Mouse (Mus musculus): ENCODE measurements around the gene Itsn1.

Gene Itsn1

DNA sequence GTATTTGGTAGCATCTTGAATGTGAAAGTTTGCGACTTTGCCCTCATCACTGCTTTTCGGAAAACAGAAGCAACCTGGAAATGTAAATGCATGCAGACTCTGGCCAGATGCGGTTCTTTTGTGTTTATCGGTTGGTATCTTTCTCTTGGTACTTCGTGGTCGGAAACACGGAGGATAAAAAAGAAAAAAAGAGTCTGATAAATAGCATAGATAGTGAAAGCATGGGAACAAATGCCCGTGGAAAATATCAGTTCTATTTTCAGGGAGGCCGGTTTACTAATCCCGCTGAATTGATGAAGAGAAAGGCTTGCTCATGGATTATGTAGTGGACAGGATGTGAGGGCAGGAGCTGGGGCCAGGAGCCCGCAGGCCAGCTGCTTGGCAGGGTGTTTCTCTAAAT, 1.4 kb downstream of the Itsn1 start:
- DNase-seq (ENCODE audit: low spot score) = no peak

DNA sequence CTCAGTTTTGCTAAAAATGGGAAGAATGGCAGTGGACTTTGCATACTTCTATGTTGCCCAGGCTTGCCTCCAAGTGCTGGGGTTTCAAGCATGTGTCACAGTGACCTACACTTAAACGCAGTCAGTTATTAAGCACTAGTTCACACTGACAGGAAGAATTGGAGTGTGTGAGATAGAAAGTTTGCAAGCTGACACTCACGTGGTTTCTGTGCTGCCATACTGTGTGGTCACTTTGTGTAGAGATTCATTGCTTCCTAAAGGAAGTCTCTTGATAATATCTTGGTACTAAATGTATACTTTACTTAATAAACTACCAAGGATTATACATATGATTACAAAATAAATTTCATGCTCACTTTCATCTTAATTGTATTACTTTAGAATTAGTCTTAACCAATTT, 3.7 kb downstream of the Itsn1 start:
- DNase-seq (ENCODE audit: low spot score) = no peak

DNA sequence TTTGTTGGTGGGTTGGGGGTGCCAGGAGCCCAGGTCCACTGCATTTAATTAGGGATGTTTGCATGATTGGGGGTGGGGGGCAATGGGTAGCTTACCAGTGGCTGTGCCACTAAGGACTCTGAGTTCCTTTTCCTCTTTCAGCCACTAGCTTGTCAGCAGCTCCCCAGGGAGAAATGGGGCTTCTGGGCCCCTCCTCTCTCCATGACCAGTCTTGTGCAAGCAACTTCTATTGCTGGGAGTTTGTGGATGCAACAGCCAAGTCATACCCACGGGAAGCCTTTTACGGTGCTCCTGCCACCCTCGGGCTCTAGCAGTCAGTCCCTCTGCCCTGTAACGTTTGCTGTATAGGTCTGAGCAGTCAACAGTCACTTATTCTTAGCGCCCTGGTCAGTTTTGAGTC, 5.7 kb downstream of the Itsn1 start:
- no peak for DNase-seq (ENCODE audit: low spot score)

DNA sequence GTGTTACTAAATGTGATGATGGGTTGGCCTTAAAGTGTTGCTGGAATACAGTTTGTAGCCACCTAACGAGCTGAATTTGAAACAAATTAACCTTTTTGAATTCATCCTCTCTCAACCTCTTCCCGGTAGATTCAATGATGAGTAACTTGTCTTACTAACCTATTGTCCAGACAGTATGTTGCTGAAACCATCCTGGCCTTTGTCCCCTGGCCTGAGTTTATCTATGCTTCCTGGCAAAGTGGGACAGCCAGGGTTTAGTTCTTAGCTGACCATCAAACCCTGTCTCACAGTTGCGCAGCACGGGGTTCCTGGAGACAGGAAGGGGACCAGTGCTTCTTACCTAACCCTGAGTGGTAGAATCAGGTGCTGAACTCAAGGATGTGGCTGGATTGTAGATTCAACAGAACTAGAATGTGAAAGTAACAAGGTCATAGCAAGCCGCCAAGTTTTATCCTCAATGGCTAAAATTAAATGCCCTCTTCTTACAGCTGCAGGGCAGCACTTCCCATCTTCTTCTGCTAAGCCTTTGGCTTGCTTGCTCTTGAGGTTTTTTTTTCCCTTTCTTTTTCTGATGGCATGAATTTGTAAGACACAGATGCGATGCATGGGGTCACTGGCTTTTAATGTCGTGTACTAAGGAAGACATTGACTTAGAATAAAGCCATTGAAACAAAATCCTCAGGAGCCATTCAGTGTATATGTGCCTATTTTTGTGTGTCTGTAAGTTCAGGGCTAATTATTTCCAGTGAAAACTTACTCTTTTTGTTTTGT, 7.2 kb downstream of the Itsn1 start:
- DNase-seq (ENCODE audit: low spot score) = no peak

DNA sequence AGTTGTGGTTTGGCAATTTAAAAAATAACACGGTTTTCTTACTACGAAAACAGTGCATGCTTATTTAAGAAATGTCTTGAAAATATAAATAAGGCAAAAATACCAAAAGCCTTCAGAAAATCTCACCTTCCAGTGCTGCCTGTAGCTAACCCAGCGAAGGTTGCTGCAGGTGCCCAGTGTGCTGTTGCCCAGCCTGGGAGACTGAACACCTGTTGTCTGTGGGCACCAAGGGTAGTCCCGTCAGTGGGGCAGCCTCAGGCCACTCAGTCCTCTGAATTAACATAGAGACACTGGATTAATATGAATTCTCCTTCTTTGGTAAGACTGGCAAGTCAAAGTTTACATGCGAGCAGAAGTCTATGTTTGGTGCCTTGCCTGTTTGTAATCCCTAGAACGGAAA, 9.4 kb downstream of the Itsn1 start:
- no peak for DNase-seq (ENCODE audit: low spot score)

DNA sequence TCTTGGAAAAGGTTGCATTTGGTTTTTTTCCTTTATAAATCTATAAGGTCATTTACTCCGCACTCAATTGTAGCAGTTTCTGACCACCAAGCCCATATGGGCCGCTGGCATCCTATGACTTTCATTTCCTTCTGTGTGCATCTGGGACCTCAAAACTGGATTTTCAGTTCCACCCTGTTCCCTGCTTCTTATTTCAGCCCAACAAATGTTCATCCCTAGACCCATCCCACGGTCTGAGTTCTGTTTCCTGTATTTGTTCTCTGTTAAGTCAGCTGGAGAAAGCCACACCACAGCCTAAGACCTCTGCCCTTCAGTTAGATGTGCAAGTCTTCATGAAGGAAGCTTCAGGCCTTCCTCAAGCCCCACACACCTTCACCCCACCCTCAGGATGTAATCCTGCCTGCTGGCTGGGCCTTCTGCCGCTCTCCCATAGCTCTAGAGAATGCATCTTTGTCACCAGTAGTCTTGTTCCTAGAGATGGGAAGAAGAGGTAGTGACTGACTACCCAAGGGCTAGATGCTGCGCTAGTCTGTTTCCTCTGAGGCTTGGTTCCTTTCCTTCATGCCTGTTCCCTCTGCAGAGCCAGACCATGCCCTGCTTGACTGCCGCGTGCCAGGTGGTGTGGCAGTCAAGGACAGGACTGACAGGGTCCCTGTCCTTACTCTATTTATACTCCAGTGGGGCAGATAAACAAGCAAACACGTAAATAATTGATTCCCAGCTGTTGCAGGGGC, 11.3 kb downstream of the Itsn1 start:
- no peak for DNase-seq (ENCODE audit: low spot score)

GRCm38 (mm10) chr16:91740918-91741255, 11.8 kb downstream of the Itsn1 start:
- DNase-seq (ENCODE audit: low spot score) = no peak

DNA sequence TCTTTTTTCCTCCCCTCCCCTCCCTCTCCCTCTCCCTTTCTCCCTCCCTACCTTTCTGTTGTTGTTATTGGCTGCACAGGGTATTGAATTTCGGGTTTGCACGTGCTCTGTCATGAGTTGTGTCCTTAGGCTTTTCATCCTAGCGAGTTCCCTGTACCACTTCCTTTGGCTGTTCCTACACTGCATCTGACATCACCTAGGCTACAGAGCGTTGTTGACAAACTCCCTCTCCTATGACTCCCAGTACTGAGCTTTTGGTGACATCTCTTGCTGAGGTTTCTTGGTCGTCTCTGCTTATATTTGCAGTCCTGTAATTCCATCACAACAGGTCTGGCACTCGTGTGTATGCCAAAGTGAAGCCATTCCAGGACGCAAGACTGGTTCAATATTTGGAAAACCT, 14.0 kb downstream of the Itsn1 start:
- no peak for DNase-seq (ENCODE audit: low spot score)

- DNase-seq (ENCODE audit: low spot score) = no peak
These were observed 17.2 kb downstream of the Itsn1 start for GRCm38 (mm10) chr16:91746101-91746950.

DNA sequence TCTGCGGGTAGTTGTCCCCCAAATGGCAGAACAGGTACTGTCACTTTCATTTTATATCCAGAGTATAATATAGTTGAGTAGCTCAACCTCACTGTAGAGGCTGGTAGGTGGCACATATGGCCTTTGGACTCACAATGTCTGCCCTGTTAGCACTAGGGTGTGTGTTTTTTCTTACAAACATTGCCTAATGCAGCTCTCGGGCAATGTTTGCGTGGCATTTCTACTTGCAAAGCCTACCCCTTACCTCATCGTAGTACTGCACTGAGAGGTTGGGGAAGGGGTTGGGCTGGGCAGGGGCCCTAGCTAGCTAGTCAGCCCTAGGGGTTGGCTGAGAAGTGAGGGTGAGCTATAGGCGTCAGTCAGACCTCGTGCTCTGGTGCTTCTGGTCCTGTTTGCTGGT, 18.5 kb downstream of the Itsn1 start:
- no peak for DNase-seq (ENCODE audit: low spot score)

- no peak for DNase-seq (ENCODE audit: low spot score)
These were observed 22.7 kb downstream of the Itsn1 start for GRCm38 (mm10) chr16:91751644-91752385.

DNA sequence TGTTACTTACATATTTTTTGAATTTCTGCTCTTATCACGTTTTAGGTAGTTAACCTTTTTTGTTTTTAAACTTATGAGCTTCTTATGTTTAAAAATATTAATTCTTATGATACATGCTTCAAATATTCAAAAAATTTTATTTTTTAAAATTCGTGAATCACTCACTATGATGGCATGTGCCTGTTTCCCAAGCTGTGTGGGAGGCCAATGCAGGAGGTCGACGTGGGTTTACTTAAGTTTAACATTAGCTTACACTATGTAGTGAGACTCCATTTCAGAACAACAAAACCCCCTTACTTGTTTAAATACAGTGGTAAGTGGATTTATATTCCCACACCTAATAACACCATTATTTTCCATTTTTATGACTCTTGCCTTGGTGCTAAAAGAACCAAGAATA, 24.5 kb downstream of the Itsn1 start:
- no peak for DNase-seq (ENCODE audit: low spot score)

DNA sequence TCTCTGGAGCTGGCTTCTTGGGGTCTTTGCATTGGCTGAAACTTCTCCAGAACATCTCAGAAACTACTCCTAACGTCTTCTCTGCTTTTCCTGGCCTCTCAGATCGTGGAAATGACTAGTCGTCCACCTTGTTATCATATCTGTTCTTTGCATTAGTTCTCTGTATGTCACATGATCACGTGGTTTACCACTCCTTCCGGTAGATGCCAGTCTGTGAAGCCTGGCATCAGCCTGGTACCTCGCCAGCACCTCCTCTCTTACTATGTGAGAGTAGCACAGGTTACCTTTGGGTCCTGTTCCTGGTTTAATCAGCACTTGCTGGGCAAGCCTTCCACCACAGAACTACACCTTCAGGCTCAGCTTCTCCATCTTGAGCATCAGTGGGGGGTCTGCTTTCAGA, 25.9 kb downstream of the Itsn1 start:
- no peak for DNase-seq (ENCODE audit: low spot score)

DNA sequence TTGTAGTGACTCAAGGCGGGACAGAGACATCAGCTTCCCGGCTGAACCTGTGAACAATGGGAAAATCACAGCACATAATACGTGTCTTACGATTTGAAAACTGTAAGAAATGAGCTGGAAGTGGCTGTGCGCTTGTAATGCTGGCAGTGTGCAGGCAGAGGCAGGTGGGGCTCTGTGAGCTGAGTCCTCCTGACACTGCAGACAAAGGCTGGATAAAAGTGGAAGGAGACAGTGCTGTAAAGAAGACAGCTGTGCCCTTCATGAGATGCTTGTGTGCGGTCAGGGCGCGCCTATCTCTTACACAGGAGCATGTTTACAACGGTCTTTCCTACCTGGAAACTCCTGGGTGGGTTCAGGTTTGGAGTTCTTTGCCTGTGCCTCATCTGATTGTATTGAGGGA, 32.1 kb downstream of the Itsn1 start:
- DNase-seq (ENCODE audit: low spot score) = no peak

- DNase-seq (ENCODE audit: low spot score) = no peak
These were observed 32.7 kb downstream of the Itsn1 start for GRCm38 (mm10) chr16:91761761-91762160.

DNA sequence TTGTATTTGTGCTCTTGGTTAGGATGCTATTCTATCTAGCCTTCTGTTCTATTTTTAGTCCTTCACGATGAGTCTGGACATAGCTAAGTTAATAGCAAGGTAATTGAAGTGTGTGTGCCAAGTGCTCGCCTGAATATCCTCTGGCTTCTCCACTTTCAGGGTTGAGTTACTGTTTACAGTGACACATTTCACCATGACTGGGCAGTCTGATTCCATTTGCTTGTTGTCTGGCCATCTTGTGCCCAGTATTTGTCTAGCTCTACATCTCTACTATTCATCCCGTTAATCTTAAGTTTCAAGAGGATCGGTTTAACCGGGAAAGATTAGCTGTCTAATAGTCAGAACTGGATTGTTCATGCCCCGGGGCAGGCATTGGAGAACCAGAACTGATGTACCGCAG, 33.4 kb downstream of the Itsn1 start:
- no peak for DNase-seq (ENCODE audit: low spot score)

- DNase-seq (ENCODE audit: low spot score) = no peak
These were observed 34.9 kb downstream of the Itsn1 start for GRCm38 (mm10) chr16:91763975-91764374.

GRCm38 (mm10) chr16:91764414-91764813, 35.3 kb downstream of the Itsn1 start:
- no peak for DNase-seq (ENCODE audit: low spot score)

DNA sequence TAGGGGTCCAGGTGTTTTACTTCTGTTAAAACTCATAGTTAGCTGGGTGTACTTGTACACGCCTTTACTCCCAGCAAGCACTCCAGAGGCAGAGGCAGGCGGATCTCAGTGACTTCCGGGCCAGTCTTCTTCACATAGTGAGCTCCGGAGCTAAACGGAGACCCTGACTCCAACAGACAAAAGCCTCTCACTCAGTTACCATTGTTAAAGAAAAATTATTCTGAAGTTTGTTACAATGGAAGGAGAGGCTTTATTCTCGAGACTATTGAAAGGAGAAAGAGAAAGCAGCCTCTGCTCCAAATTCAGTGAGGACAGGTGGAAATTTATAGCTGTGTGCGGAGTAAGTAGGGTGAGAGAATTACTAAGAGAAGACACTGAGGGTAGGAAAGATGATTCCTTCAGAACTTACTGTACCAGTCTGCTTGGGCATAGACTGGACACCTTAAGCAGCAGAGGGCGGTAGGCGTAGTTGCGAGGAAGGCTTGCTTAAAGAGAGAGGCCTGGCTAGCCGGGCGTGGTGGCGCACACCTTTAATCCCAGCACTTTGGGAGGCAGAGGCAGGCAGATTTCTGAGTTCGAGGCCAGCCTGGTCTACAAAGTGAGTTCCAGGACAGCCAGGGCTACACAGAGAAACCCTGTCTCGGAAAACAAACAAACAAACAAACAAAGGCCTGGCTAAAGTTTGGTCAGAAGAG, 36.2 kb downstream of the Itsn1 start:
- no peak for DNase-seq (ENCODE audit: low spot score)

DNA sequence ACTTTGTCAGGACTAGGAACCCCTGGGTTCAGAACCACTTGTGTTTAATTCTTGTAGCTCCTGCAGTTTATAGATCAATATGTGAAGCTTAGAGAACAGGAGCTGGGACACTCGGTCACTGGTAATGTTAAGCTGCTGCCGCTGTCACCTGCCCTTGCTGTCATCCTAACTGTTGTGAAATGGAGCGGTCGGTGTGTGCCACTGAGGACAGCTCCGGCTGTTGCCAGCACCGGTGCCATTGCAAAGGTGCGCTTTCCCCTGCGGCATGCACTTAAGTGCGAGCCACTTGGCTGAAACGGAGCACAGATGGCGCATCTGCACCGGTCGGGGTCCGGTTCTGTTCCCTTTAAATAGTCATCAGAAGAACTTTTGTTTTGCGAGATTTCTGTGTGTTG, 36.7 kb downstream of the Itsn1 start:
- DNase-seq (ENCODE audit: low spot score) = no peak

- no peak for DNase-seq (ENCODE audit: low spot score)
These were observed 38.2 kb downstream of the Itsn1 start for GRCm38 (mm10) chr16:91767165-91767701.

Data from c-Kit-positive CD71-positive TER-119-positive erythroid progenitor cells, embryonic 14.5 days (primary cell).